Mouse (Mus musculus): ENCODE measurements around the gene Pip5k1b.

DNA sequence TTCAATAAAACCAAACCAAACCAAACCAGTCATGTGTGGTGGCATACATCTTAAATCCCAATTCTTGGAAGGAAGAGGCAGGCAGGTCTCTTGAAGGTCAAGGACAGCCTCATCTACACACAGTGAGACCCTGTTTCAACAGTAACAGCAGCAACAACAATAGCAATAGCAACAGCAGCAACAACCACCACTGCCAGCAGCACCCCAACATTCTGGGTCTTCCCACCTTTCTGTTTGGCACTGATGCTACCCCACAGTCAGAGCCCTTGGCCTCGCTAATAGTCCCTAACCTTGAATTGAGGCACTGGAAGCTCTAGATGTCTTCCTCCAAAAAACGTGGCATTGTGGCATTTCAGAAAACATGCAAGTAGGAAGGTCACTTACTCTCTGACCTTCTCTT, 225.3 kb downstream of the Pip5k1b start:
- TF ChIP-seq POLR2A (IDR thresholded peaks at IDR 0.05; ENCODE audit: borderline replicate concordance, insufficient read depth, low read length), result no peak
- no peak for TF ChIP-seq CTCF (IDR thresholded peaks at IDR 0.05; ENCODE audit: borderline replicate concordance, insufficient read depth, low read depth, low read length)

Measured in cerebellum, adult 2 months (tissue).